Mouse (Mus musculus) spleen, adult 2 months (tissue): Measurements from ENCODE around the gene Hspb7. TPM values are rescaled to one million over a fixed set of nuclear protein-coding genes. Genes with fewer than 3 reads are reported as not detected.

Experiments used
- DNase-seq, 2 experiments: peaks; one replicate each; pipeline versions ENCODE4 v3.0.0 to v3.0.0-alpha.2; 2012 to 2021; ENCODE audit warnings: low spot score in 2 of 2, low read depth in 1 of 2
- H3K27ac ChIP-seq: fragments of 200-500 bp; 2 replicates; pipeline ENCODE4 v1.5.1; 2012; ENCODE audit warnings: low read length, inconsistent platforms; ENCODE audit not compliant: insufficient read depth
- H3K27me3 ChIP-seq: fragments of 200-500 bp; 2 replicates; pipeline ENCODE4 v1.6.1; 2012; ENCODE audit warnings: mild to moderate bottlenecking, moderate library complexity, low read length, inconsistent platforms; ENCODE audit not compliant: control insufficient read depth, insufficient read depth
- H3K36me3 ChIP-seq: fragments of 200-500 bp; 2 replicates; pipeline ENCODE4 v1.6.1; 2012; ENCODE audit warnings: mild to moderate bottlenecking, low read length, inconsistent platforms; ENCODE audit not compliant: control insufficient read depth, insufficient read depth
- H3K4me1 ChIP-seq: fragments of 200-500 bp; 2 replicates; pipeline ENCODE4 v1.6.1; 2011; ENCODE audit warnings: inconsistent platforms; ENCODE audit not compliant: control insufficient read depth, insufficient read depth, insufficient read length
- H3K4me3 ChIP-seq: fragments of 200-500 bp; 2 replicates; pipeline ENCODE4 v1.5.1; 2011; ENCODE audit warnings: mild to moderate bottlenecking, inconsistent platforms; ENCODE audit not compliant: insufficient read depth, insufficient read length; ENCODE audit errors: extremely low read depth
- CTCF ChIP-seq: fragments of 200-500 bp; IDR thresholded peaks from 2 replicates; pipeline ENCODE4 v1.5.1; 2011; ENCODE audit warnings: mild to moderate bottlenecking, inconsistent platforms; ENCODE audit not compliant: insufficient read depth, insufficient read length, insufficient replicate concordance; ENCODE audit errors: extremely low read depth
- POLR2A ChIP-seq: fragments of 200-500 bp; IDR thresholded peaks from 2 replicates; pipeline ENCODE4 v1.6.1; 2011; ENCODE audit warnings: low read depth, low read length, inconsistent platforms
- WGBS: fragments of 180-500 bp; shearing (Covaris S2); methylation state at CpG from one replicate; pipeline ENCODE4 v1.1.7; 2018; 5-methylcytosine and 5-hydroxymethylcytosine counted together
- polyA plus RNA-seq: library from polyadenylated mRNA; depleted of rRNA; stranded (reverse); fragments of >200 nt; gene quantifications from 2 replicates; pipeline ENCODE4 v1.2.3, GENCODE M21; 2012; rRNA removed

The Hspb7 gene
- 2.4 and 2.5 TPM in 2 replicates for polyA plus RNA-seq

GRCm38 (mm10) chr4:141420192-141420829, at the start of gene Hspb7:
TSS of gene Hspb7 (plus strand) at chr4:141420779.
- DNase-seq, result no peak
- H3K4me1 ChIP-seq, result peaks cover 13% of the 10 kb centered on the region; the same call in 1 of the 2 replicates
- no peaks in the 10 kb centered on the region for H3K27me3 ChIP-seq
- no peak within 1 kb of the TSS for H3K27ac ChIP-seq
- no peak within 1 kb of the TSS for H3K4me3 ChIP-seq
- 72% methylated on average over 9 of the region's 9 CpGs for WGBS
- TF ChIP-seq POLR2A (no peak), CTCF (no peak)
- H3K36me3 ChIP-seq, result no peaks in the 10 kb centered on the region

GRCm38 (mm10) chr4:141372426-141372825, 48.2 kb upstream of the Hspb7 start:
- peaks cover 6% of the 10 kb centered on the region; the same call in 1 of the 2 replicates for H3K4me1 ChIP-seq
- TF ChIP-seq POLR2A (no peak), CTCF (no peak)
- no peak overlapping the region for H3K4me3 ChIP-seq
- H3K27ac ChIP-seq, result no peak overlapping the region
- H3K36me3 ChIP-seq, result no peaks in the 10 kb centered on the region
- WGBS, result 88% methylated on average over 5 of the region's 5 CpGs
- no peak for DNase-seq
- H3K27me3 ChIP-seq, result peaks cover 5% of the 10 kb centered on the region

GRCm38 (mm10) chr4:141379674-141380073, 40.9 kb upstream of the Hspb7 start:
- TF ChIP-seq POLR2A (no peak), CTCF (no peak)
- WGBS, result 70% methylated on average over 8 of the region's 8 CpGs

GRCm38 (mm10) chr4:141382406-141382805, 38.2 kb upstream of the Hspb7 start:
- peaks cover 5% of the 10 kb centered on the region; the same call in 1 of the 2 replicates for H3K27me3 ChIP-seq

More at GRCm38 (mm10) chr4:141379674-141380073, 40.9 kb upstream of the Hspb7 start:
- H3K27me3 ChIP-seq, result peaks cover 5% of the 10 kb centered on the region; the same call in 1 of the 2 replicates
- peaks cover 4% of the 10 kb centered on the region; the same call in 1 of the 2 replicates for H3K4me1 ChIP-seq
- H3K36me3 ChIP-seq, result no peaks in the 10 kb centered on the region
- no peak overlapping the region for H3K27ac ChIP-seq
- H3K4me3 ChIP-seq, result no peak overlapping the region
- no peak for DNase-seq

GRCm38 (mm10) chr4:141385275-141385674, 35.3 kb upstream of the Hspb7 start:
- no peak overlapping the region for H3K4me3 ChIP-seq
- peak; percentile 35 to 40 for DNase-seq
- H3K27ac ChIP-seq, result no peak overlapping the region
- no peak for TF ChIP-seq POLR2A
- TF ChIP-seq CTCF, result peak; percentile 86; the same call in 1 of the 2 replicates
- no peaks in the 10 kb centered on the region for H3K36me3 ChIP-seq
- H3K27me3 ChIP-seq, result peaks cover 5% of the 10 kb centered on the region; the same call in 1 of the 2 replicates
- WGBS, result 3% methylated on average over 7 of the region's 7 CpGs
- H3K4me1 ChIP-seq, result peaks cover 4% of the 10 kb centered on the region; the same call in 1 of the 2 replicates

More at GRCm38 (mm10) chr4:141382406-141382805, 38.2 kb upstream of the Hspb7 start:
- peak in 1 of 2 experiments; percentile 8 for DNase-seq
- no peak for TF ChIP-seq POLR2A
- no peak for TF ChIP-seq CTCF
- 1% methylated on average over 25 of the region's 25 CpGs for WGBS
- peaks cover 4% of the 10 kb centered on the region; the same call in 1 of the 2 replicates for H3K4me1 ChIP-seq
- peak overlapping the region; percentile 24; the same call in 1 of the 2 replicates for H3K4me3 ChIP-seq
- no peaks in the 10 kb centered on the region for H3K36me3 ChIP-seq
- H3K27ac ChIP-seq, result no peak overlapping the region

- no peak for DNase-seq
- Histone ChIP-seq H3K27ac (no peak overlapping the region), H3K27me3 (peaks cover 5% of the 10 kb centered on the region; the same call in 1 of the 2 replicates), H3K36me3 (no peaks in the 10 kb centered on the region), H3K4me3 (no peak overlapping the region), H3K4me1 (peaks cover 4% of the 10 kb centered on the region; the same call in 1 of the 2 replicates)
- TF ChIP-seq POLR2A, result no peak
- TF ChIP-seq CTCF, result no peak
- WGBS, result 80% methylated on average over 7 of the region's 7 CpGs
Measured at GRCm38 (mm10) chr4:141386150-141386549, 34.4 kb upstream of the Hspb7 start.
